Mouse (Mus musculus) lung, embryonic 16.5 days (tissue): ENCODE results near the gene Cltrn. TPM values are rescaled to one million over a fixed set of nuclear protein-coding genes. Genes with fewer than 3 reads are reported as not detected.

Source experiments
- ATAC-seq: fragments of 200-750 bp; cut with Nextera tagmentation; 2 replicates; pipeline ENCODE4 v1.8.0; 2017; ENCODE audit warnings: low read depth, mild to moderate bottlenecking, moderate library complexity
- H3K27ac ChIP-seq: fragments of 300-500 bp; sonication (generic); 2 replicates; pipeline ENCODE4 v1.5.1; 2014; ENCODE audit warnings: mild to moderate bottlenecking, control low read depth, low read length
- H3K27me3 ChIP-seq: fragments of 300-500 bp; sonication (generic); 2 replicates; pipeline ENCODE4 v1.6.1; 2014; ENCODE audit warnings: low read depth, low read length, mixed read lengths; ENCODE audit not compliant: control insufficient read depth, insufficient read depth
- H3K36me3 ChIP-seq: fragments of 300-500 bp; sonication (generic); 2 replicates; pipeline ENCODE4 v1.6.1; 2014; ENCODE audit warnings: low read length; ENCODE audit not compliant: control insufficient read depth, insufficient read depth
- H3K4me1 ChIP-seq: fragments of 300-500 bp; sonication (generic); replicated peaks from 2 replicates; pipeline ENCODE4 v1.6.1; 2014; ENCODE audit warnings: low read length, mixed read lengths; ENCODE audit not compliant: control insufficient read depth, insufficient read depth
- H3K4me2 ChIP-seq: fragments of 300-500 bp; sonication (generic); 2 replicates; pipeline ENCODE4 v1.6.1; 2014; ENCODE audit warnings: low read depth, low read length, control low read depth
- H3K4me3 ChIP-seq: fragments of 300-500 bp; sonication (generic); 2 replicates; pipeline ENCODE4 v1.5.1; 2014; ENCODE audit warnings: mild to moderate bottlenecking, low read length, control low read depth
- H3K9ac ChIP-seq: fragments of 300-500 bp; sonication (generic); 2 replicates; pipeline ENCODE4 v1.6.1; 2014; ENCODE audit warnings: low read length, control low read depth
- H3K9me3 ChIP-seq: fragments of 300-500 bp; sonication (generic); 2 replicates; pipeline ENCODE4 v1.6.1; 2016; ENCODE audit warnings: low read length; ENCODE audit not compliant: control insufficient read depth
- WGBS: fragments of 180-500 bp; shearing (Covaris S2); extraction: QIAGEN DNeasy Blood & Tissue Kit; methylation state at CpG from one replicate; pipeline ENCODE4 v1.1.7; 2014; 5-methylcytosine and 5-hydroxymethylcytosine counted together
- polyA plus RNA-seq: library from polyadenylated mRNA; unstranded; fragments of >200 nt; fragmentation: Nextera tagmentation; extraction: Ambion mirVana; gene quantifications from 2 replicates; pipeline ENCODE4 v1.2.1, GENCODE M21; 2015

Cltrn gene
- polyA plus RNA-seq, 1 experiment from 2014 or later, result 0.70 TPM

GRCm38 (mm10) chrX:164154594-164154993 is 66.0 kb downstream of the Cltrn start:
- WGBS, result 80% methylated on average over 5 of the region's 5 CpGs
- H3K4me2 ChIP-seq, result no peak overlapping the region
- no peak for ATAC-seq
- no peaks in the 10 kb centered on the region for H3K9me3 ChIP-seq
- H3K4me3 ChIP-seq, result no peak overlapping the region
- no peaks in the 10 kb centered on the region for H3K36me3 ChIP-seq
- no peak overlapping the region for H3K9ac ChIP-seq
- H3K27ac ChIP-seq, result no peak overlapping the region
- no peaks in the 10 kb centered on the region for H3K4me1 ChIP-seq
- no peaks in the 10 kb centered on the region for H3K27me3 ChIP-seq

- no peak overlapping the region for H3K4me3 ChIP-seq
- WGBS, result 67% methylated on average over 1 of the region's 1 CpGs
- peaks cover 2% of the 10 kb centered on the region; the same call in 1 of the 2 replicates for H3K27me3 ChIP-seq
- no peak overlapping the region for H3K27ac ChIP-seq
- ATAC-seq, result no peak
- no peak overlapping the region for H3K4me2 ChIP-seq
- H3K36me3 ChIP-seq, result no peaks in the 10 kb centered on the region
- H3K4me1 ChIP-seq, result no peaks in the 10 kb centered on the region
- no peaks in the 10 kb centered on the region for H3K9me3 ChIP-seq
- no peak overlapping the region for H3K9ac ChIP-seq
These were observed 76.1 kb downstream of the Cltrn start for GRCm38 (mm10) chrX:164164681-164165080.

Other genes with a start within 250 kb of the Cltrn start
- gene Ap1s2, start 179.8 kb upstream of the Cltrn start, polyA plus RNA-seq, result 25.5 and 27.5 TPM in 2 replicates
- gene Zrsr2, start 130.2 kb upstream of the Cltrn start, polyA plus RNA-seq, result 45.2 and 51.0 TPM in 2 replicates
- 0.73 and 0.91 TPM in 2 replicates for gene Car5b, start 60.8 kb upstream of the Cltrn start, polyA plus RNA-seq
- 22.0 and 28.4 TPM in 2 replicates for gene Siah1b, start 12.3 kb upstream of the Cltrn start, polyA plus RNA-seq
- gene Ace2, start 50.5 kb downstream of the Cltrn start, polyA plus RNA-seq, result 2.1 and 3.3 TPM in 2 replicates
- gene Bmx, start 169.4 kb downstream of the Cltrn start, polyA plus RNA-seq, result 1.3 and 1.6 TPM in 2 replicates
- gene Pir, start 180.5 kb downstream of the Cltrn start, polyA plus RNA-seq, result 17.1 and 17.7 TPM in 2 replicates